Mouse (Mus musculus): ENCODE data around the gene Baz2a. TPM values are rescaled to one million over a fixed set of nuclear protein-coding genes. Genes with fewer than 3 reads are reported as not detected.
A peak's percentile ranks its signal among the peaks of the same experiment; 100 is the strongest.
"Not testable (repeated sequence)": the region's sequence is repeated elsewhere in the genome, so short reads cannot be mapped to it uniquely, and the experiment has no call there.

Gene Baz2a
- polyA plus RNA-seq, 1 experiment, result 22.7 TPM

GRCm38 (mm10) chr10:128097587-128097971 lies 6.2 kb downstream of the Baz2a start:
- no peak for DNase-seq (ENCODE audit: low read depth, low spot score)
- 0% methylated on average over 13 of the region's 13 CpGs for WGBS

GRCm38 (mm10) chr10:128110103-128110761 lies 18.9 kb downstream of the Baz2a start:
- WGBS, result 80% methylated on average over 4 of the region's 4 CpGs
- no peak for DNase-seq (ENCODE audit: low read depth, low spot score)

- no peak for DNase-seq (ENCODE audit: low read depth, low spot score)
Observed at GRCm38 (mm10) chr10:128111227-128111626, 19.9 kb downstream of the Baz2a start.

DNA sequence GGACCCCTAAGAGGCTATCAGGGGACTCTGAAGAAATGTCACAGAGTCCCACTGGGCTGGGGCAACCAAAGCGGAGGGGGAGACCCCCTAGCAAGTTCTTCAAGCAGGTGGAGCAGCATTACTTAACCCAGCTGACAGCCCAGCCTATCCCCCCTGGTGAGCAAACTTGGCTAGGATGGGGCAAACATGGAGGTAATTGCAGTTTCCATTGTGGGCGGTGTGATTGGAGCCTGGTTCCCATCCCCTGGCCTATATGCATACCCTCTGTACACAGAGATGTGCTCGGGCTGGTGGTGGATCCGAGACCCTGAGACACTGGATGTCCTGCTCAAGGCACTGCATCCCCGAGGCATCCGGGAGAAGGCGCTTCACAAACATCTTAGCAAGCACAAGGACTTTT lies 32.5 kb downstream of the Baz2a start:
- 87% methylated on average over 7 of the region's 7 CpGs for WGBS
- DNase-seq (ENCODE audit: low read depth, low spot score), result no peak

DNA sequence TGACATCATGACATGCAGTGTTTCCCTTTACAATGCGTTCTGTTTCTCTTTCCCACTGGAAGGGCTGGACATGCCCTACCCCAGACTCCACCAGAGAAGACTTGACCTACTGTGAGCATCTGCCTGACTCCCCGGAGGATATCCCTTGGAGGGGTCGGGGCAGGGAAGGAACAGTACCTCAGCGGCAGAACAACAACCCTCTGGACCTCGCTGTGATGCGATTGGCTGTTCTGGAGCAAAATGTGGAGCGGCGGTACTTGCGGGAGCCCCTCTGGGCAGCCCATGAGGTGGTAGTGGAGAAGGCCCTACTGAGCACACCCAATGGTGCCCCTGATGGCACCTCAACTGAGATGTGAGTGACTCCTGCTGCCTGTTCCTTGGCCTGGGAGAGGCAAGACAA lies 33.5 kb downstream of the Baz2a start:
- DNase-seq (ENCODE audit: low read depth, low spot score), result no peak
- WGBS, result 93% methylated on average over 9 of the region's 9 CpGs

DNA sequence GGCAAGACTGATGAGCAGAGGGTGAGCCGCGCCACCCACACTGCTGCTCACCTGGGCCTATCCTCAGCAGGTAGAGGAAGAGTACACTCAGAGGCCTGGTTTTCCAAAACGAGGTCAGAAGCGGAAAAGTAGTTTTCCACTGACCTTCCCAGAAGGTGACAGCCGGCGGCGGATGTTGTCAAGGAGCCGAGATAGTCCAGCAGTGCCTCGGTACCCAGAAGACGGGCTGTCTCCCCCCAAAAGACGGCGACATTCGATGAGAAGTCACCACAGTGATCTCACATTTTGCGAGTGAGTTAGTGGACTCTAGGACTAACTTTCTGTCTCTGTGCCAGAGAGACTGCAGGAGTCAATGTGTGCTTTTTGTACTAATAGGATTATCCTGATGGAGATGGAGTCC lies 34.6 kb downstream of the Baz2a start:
- DNase-seq (ENCODE audit: low read depth, low spot score), result no peak

DNA sequence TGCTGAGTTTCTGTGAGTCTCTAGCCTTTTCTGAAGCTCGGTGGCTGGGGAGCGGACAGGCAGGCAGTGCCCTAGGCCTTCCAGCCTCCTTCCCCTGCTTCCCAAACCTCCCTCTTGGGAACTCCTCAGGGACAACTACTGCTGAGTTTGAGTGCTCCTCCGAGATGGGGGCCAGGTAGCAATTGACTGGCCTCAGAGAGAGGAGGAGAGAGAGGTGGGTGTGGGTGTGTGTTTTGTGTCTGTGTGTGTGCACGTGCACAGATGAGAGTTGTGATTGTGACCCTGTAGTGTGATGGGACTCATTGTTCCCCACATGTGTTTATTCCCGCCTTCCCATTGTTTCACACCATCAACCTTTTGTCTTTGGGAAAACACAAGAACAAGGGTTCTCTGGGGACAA lies 36.1 kb downstream of the Baz2a start:
- 69% methylated on average over 5 of the region's 5 CpGs for WGBS

More for the DNA sequence above, 34.6 kb downstream of the Baz2a start:
- 85% methylated on average over 14 of the region's 14 CpGs for WGBS

DNA sequence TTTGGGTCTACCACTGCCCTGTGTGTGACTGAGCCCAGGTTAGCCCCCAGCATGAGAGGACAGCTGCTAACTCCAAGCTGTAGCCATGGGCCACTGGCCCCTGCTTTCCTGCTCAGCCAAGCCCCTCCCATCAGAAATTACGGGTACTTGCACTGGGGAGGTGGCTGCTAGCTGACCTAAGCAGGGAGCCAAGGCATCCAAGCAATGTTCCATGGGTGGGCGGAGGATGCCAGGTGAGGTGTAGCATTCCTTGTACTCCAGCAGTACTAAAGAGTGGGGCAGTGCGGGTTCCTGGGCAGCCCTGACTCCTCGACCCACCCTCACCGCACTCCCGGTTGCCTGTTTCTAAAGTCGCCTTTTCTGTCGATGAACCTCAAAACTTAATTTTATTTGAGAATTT lies 36.8 kb downstream of the Baz2a start:
- 73% methylated on average over 8 of the region's 8 CpGs for WGBS
- no peak for DNase-seq (ENCODE audit: low read depth, low spot score)

More for the DNA sequence above, 36.1 kb downstream of the Baz2a start:
- DNase-seq (ENCODE audit: low read depth, low spot score), result no peak

DNA sequence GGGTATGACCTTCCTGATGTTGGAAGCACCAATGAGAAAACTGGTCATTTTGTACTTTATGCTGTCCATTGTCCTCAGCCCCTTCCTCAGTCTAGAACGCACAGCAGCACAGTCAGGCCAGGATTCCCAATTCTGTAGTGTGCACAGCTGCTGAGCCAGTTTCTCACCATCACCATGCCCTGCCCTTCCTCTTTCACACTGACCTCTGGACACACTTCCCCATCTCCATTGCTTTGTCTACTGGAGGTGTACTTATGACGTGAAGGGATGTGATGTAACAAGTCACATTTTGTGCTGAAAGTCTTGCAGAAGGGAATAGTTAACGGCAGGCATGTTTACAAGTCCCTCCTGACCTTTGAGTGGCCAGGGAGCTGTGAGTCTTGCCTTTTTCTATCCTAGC lies 39.9 kb downstream of the Baz2a start:
- no peak for DNase-seq (ENCODE audit: low read depth, low spot score)
- 59% methylated on average over 3 of the region's 3 CpGs for WGBS

DNA sequence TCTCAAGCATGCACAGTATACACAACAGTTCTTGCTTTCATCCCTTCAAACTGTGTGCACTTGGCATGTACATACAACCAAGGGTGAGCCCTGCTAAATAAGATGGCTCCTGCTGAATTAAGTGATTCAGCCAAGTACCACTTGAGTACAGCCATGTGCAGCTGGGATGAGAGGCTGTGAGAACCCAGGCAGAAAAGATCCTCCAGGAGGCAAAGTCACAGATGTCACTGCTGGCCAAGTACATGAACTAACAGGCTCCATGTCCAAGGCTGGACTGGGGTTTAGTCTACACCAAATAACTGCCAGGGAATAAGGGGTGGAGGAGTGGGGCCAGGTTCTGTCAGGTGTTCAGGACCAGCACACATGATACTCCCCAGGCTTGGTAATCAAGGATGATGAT lies 40.4 kb downstream of the Baz2a start:
- no peak for DNase-seq (ENCODE audit: low read depth, low spot score)

GRCm38 (mm10) chr10:128133650-128134332 lies 42.4 kb downstream of the Baz2a start:
- DNase-seq (ENCODE audit: low read depth, low spot score), result no peak
- 67% methylated on average over 13 of the region's 13 CpGs for WGBS

DNA sequence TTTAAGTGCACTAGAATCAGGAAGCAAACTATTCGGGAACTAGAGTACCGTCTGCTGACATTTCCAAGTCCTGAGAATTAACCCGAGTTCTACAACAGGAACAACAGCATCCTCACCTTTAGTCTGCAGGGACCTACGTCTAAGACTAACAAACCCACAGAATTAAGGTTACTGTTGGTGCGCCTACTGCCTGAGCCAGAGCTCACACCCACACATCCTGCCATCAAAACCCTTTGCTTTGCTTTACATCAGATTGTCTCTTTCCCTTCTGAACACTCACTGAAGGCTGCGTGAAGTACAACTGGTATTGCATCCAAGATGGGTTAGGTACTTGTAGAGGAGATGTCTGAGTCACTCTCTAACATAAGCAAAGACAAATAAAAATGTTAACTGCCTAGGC lies 44.0 kb downstream of the Baz2a start:
- no peak for DNase-seq (ENCODE audit: low read depth, low spot score)
- WGBS, result 83% methylated on average over 6 of the region's 6 CpGs

GRCm38 (mm10) chr10:128140236-128140952 lies 49.0 kb downstream of the Baz2a start:
- 56% methylated on average over 12 of the region's 12 CpGs for WGBS
- peak; percentile 40 for DNase-seq (ENCODE audit: low read depth, low spot score)

DNA sequence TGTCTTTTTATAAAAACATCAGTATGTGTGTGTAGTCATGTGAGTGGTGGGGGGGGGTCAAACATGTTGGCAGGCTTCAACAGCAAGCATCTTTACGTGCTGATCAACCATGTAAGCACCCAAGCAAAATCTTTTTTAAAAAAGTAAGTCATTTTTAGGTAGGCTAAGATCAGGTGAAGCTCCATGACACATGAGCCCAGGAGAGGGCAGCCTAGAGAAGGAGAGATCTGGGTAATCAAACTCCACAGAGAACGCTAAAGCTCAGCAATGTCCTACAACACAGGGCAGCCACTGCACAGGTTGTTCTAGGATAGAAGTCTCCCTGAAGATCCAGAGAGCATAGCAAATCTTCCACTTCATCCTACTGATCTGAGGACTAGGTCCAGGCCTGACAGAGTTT lies 50.8 kb downstream of the Baz2a start:
- no peak for DNase-seq (ENCODE audit: low read depth, low spot score)
- 60% methylated on average over 2 of the region's 2 CpGs for WGBS

- 47% methylated on average over 4 of the region's 4 CpGs for WGBS
- no peak for DNase-seq (ENCODE audit: low read depth, low spot score)
Observed at GRCm38 (mm10) chr10:128143659-128144058, 52.3 kb downstream of the Baz2a start.

- DNase-seq (ENCODE audit: low read depth, low spot score), result no peak
- WGBS, result 67% methylated on average over 2 of the region's 2 CpGs
Observed at GRCm38 (mm10) chr10:128144961-128145360, 53.6 kb downstream of the Baz2a start.

DNA sequence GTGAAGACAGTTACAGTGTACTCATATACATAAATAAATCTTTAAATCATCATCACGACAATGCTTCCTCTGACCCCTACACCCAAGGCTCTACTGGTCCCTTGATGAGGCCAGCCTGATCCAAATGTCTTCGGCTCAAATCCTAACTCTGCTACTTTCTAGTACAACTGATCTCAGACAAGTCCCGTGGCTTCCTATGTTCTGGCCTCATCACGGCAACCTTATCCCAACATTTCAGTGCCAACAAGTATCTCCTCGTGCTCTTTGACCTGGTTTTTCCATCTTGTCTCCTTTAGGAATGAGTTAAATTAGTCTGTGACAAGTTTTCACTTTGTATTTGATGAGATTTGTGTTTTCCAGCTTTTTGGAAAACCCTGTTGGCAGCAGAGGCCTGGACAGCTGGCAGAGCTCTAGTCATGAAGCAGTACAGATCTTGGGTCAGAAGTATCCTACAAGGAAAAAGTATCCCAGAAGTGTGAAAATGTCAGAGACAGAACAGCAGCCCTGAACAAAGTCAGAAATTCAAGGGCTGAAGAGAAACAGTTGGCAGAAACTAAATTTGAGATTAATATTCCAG lies 57.5 kb downstream of the Baz2a start:
- 77% methylated on average over 5 of the region's 5 CpGs for WGBS
- no peak for DNase-seq (ENCODE audit: low read depth, low spot score)

GRCm38 (mm10) chr10:128149592-128149991 lies 58.2 kb downstream of the Baz2a start:
- 2% methylated on average over 5 of the region's 5 CpGs for WGBS
- DNase-seq (ENCODE audit: low read depth, low spot score), result peak; percentile 57

DNA sequence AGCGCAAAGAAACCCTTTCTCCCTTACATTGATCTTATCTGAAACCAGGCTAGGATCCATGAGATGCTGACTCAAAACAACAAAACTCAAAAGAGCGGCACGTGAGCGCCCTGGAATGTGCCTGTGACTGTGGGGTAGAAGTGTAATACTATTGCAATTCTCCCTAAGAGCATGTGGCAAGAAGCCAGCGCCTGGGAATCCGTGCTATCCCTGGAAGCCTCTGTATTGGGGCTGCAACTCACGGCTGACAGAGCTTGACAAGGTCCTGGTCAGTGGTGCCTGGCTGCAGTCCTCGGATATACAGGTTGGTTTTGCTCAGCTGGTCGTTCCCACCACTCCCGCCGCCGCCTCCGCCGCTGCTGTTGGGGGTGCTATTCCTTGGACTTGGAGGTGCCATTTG lies 59.6 kb downstream of the Baz2a start:
- no peak for DNase-seq (ENCODE audit: low read depth, low spot score)

GRCm38 (mm10) chr10:128153978-128154377 lies 62.6 kb downstream of the Baz2a start:
- WGBS, result 46% methylated on average over 3 of the region's 3 CpGs
- DNase-seq (ENCODE audit: low read depth, low spot score), result no peak

More for the DNA sequence above, 59.6 kb downstream of the Baz2a start:
- 57% methylated on average over 14 of the region's 14 CpGs for WGBS

DNA sequence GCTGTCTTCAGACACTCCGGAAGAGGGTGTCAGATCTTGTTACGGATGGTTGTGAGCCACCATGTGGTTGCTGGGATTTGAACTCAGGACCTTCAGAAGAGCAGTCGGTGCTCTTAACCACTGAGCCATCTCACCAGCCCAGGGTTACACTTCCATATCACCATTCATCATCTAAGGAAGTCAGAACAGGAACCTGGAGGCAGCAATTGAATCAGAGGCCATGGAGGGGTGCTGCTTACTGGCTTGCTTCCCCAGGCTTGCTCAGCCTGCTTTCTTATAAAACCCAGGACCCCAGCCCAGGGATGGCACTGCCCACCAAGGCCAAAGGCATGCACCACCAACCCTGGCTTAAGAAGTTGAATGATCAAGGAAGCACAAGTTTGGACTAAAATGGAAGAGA lies 74.3 kb downstream of the Baz2a start:
- not testable (repeated sequence) for DNase-seq (ENCODE audit: low read depth, low spot score)
- 63% methylated on average over 3 of the region's 3 CpGs for WGBS
